Mouse (Mus musculus) gastrocnemius, adult 8-10 months (tissue): Measurements from ENCODE around the gene Gm17093. TPM values are rescaled to one million over a fixed set of nuclear protein-coding genes. Genes with fewer than 3 reads are reported as not detected.
"Not testable (repeated sequence)": the region's sequence is repeated elsewhere in the genome, so short reads cannot be mapped to it uniquely, and the experiment has no call there.

Source experiments
- DNase-seq, 2 experiments: peaks; one replicate each; pipeline ENCODE4 v3.0.0; 2022; ENCODE audit warnings: low spot score in 2 of 2
- total RNA-seq, 4 experiments: library from RNA; stranded (reverse); gene quantifications; 2 replicates each; pipeline ENCODE4 v1.2.4; 2022

Gene Gm17093
- not detected for total RNA-seq

- not testable (repeated sequence) for DNase-seq
Observed at GRCm38 (mm10) chr14:44517976-44518375, at the start of gene Gm17093. Gm17093 (plus strand) TSS chr14:44518276.

GRCm38 (mm10) chr14:44492163-44492562 lies 25.9 kb upstream of the Gm17093 start, which contains the start of gene BC061237:
BC061237 (plus strand) TSS chr14:44492463.
- DNase-seq: not testable (repeated sequence)

- DNase-seq: not testable (repeated sequence)
Observed at GRCm38 (mm10) chr14:44547961-44548360, 29.9 kb downstream of the Gm17093 start.

Other genes starting within 250 kb of the Gm17093 start
- gene Gm8220, start 232.7 kb upstream of the Gm17093 start, total RNA-seq: not detected
- not detected for gene Gm5930, start 179.7 kb upstream of the Gm17093 start, total RNA-seq
- gene Gm8229, start 152.9 kb upstream of the Gm17093 start, total RNA-seq: not detected
- not detected for gene Gm3371, start 107.6 kb upstream of the Gm17093 start, total RNA-seq
- not detected for gene Gm8232, start 84.6 kb upstream of the Gm17093 start, total RNA-seq
- gene BC061237, start 25.8 kb upstream of the Gm17093 start, total RNA-seq: not detected
- gene Gm8247, start 64.9 kb downstream of the Gm17093 start, total RNA-seq: not detected
- gene Gm5624, start 109.7 kb downstream of the Gm17093 start, total RNA-seq: not detected
- not detected for gene Gm8257, start 188.2 kb downstream of the Gm17093 start, total RNA-seq
- gene Gm8267, start 232.1 kb downstream of the Gm17093 start, total RNA-seq: not detected